Mouse (Mus musculus): Measurements from ENCODE around the gene Opcml.

- no peak for TF ChIP-seq CTCF (IDR thresholded peaks at IDR 0.05; ENCODE audit: borderline replicate concordance, insufficient read depth, low read depth, low read length)
- no peak for TF ChIP-seq POLR2A (IDR thresholded peaks at IDR 0.05; ENCODE audit: borderline replicate concordance, insufficient read depth, low read length)
Observed at GRCm38 (mm10) chr9:28548189-28548588, 757.6 kb downstream of the Opcml start.

All from cerebellum, adult 2 months (tissue).